Mouse (Mus musculus): ENCODE measurements around the gene Mrpl46. TPM values are rescaled to one million over a fixed set of nuclear protein-coding genes. Genes with fewer than 3 reads are reported as not detected.

Gene Mrpl46
- polyA plus RNA-seq, 1 experiment from 2014 or later, result 54.5 TPM

- Histone ChIP-seq H3K9ac (ENCODE audit: low read depth, low read length) (no peak overlapping the region), H3K4me1 (ENCODE audit: control insufficient read depth, insufficient read depth, low read length) (no peaks in the 10 kb centered on the region), H3K27ac (ENCODE audit: low read length) (no peak overlapping the region), H3K4me2 (ENCODE audit: low read length) (no peak overlapping the region), H3K36me3 (ENCODE audit: control insufficient read depth, insufficient read depth, low read length) (no peaks in the 10 kb centered on the region), H3K4me3 (ENCODE audit: low read depth, low read length) (no peak overlapping the region), H3K27me3 (ENCODE audit: control insufficient read depth, insufficient read depth, low read depth, low read length) (no peaks in the 10 kb centered on the region), H3K9me3 (replicated peaks; ENCODE audit: control insufficient read depth, low read length, poor library complexity, severe bottlenecking) (no peaks in the 10 kb centered on the region)
- WGBS, result 69% methylated on average over 7 of the region's 7 CpGs
- no peak for ATAC-seq
Measured at GRCm38 (mm10) chr7:78753752-78754457, 29.4 kb downstream of the Mrpl46 start.

GRCm38 (mm10) chr7:78752961-78753360 lies 30.4 kb downstream of the Mrpl46 start:
- Histone ChIP-seq H3K9ac (ENCODE audit: low read depth, low read length) (no peak overlapping the region), H3K9me3 (replicated peaks; ENCODE audit: control insufficient read depth, low read length, poor library complexity, severe bottlenecking) (no peaks in the 10 kb centered on the region), H3K27ac (ENCODE audit: low read length) (no peak overlapping the region), H3K4me3 (ENCODE audit: low read depth, low read length) (no peak overlapping the region), H3K27me3 (ENCODE audit: control insufficient read depth, insufficient read depth, low read depth, low read length) (no peaks in the 10 kb centered on the region), H3K36me3 (ENCODE audit: control insufficient read depth, insufficient read depth, low read length) (no peaks in the 10 kb centered on the region), H3K4me2 (ENCODE audit: low read length) (no peak overlapping the region), H3K4me1 (ENCODE audit: control insufficient read depth, insufficient read depth, low read length) (no peaks in the 10 kb centered on the region)
- 93% methylated on average over 4 of the region's 4 CpGs for WGBS
- ATAC-seq, result no peak

- H3K27ac ChIP-seq (ENCODE audit: low read length), result no peak overlapping the region
- WGBS, result 83% methylated on average over 5 of the region's 5 CpGs
- 0 out of 2 replicates have a peak overlapping the region, but pooled peaks have one; percentile 25 for H3K9ac ChIP-seq (ENCODE audit: low read depth, low read length)
Measured at GRCm38 (mm10) chr7:78743731-78744385, 39.5 kb downstream of the Mrpl46 start.

GRCm38 (mm10) chr7:78739351-78740000 lies 43.9 kb downstream of the Mrpl46 start:
- 82% methylated on average over 8 of the region's 8 CpGs for WGBS
- no peak for ATAC-seq
- H3K4me1 ChIP-seq (ENCODE audit: control insufficient read depth, insufficient read depth, low read length), result no peaks in the 10 kb centered on the region

More at GRCm38 (mm10) chr7:78743731-78744385, 39.5 kb downstream of the Mrpl46 start:
- Histone ChIP-seq H3K9me3 (replicated peaks; ENCODE audit: control insufficient read depth, low read length, poor library complexity, severe bottlenecking) (no peaks in the 10 kb centered on the region), H3K27me3 (ENCODE audit: control insufficient read depth, insufficient read depth, low read depth, low read length) (no peaks in the 10 kb centered on the region), H3K4me3 (ENCODE audit: low read depth, low read length) (no peak overlapping the region), H3K4me2 (ENCODE audit: low read length) (no peak overlapping the region), H3K4me1 (ENCODE audit: control insufficient read depth, insufficient read depth, low read length) (no peaks in the 10 kb centered on the region), H3K36me3 (ENCODE audit: control insufficient read depth, insufficient read depth, low read length) (no peaks in the 10 kb centered on the region)
- ATAC-seq, result no peak

GRCm38 (mm10) chr7:78737614-78738210 lies 45.6 kb downstream of the Mrpl46 start, which contains the start of gene Ntrk3:
Gene Ntrk3, minus strand, starts transcription at chr7:78738012.
- no peak for ATAC-seq
- Histone ChIP-seq H3K27me3 (ENCODE audit: control insufficient read depth, insufficient read depth, low read depth, low read length) (no peaks in the 10 kb centered on the region), H3K9ac (ENCODE audit: low read depth, low read length) (no peak within 1 kb of the TSS), H3K36me3 (ENCODE audit: control insufficient read depth, insufficient read depth, low read length) (no peaks in the 10 kb centered on the region), H3K4me2 (ENCODE audit: low read length) (no peak within 1 kb of the TSS), H3K9me3 (replicated peaks; ENCODE audit: control insufficient read depth, low read length, poor library complexity, severe bottlenecking) (no peaks in the 10 kb centered on the region), H3K4me3 (ENCODE audit: low read depth, low read length) (no peak within 1 kb of the TSS), H3K27ac (ENCODE audit: low read length) (no peak within 1 kb of the TSS), H3K4me1 (ENCODE audit: control insufficient read depth, insufficient read depth, low read length) (no peaks in the 10 kb centered on the region)
- WGBS, result 88% methylated on average over 5 of the region's 5 CpGs

More at GRCm38 (mm10) chr7:78739351-78740000, 43.9 kb downstream of the Mrpl46 start:
- Histone ChIP-seq H3K9ac (ENCODE audit: low read depth, low read length) (no peak overlapping the region), H3K4me2 (ENCODE audit: low read length) (no peak overlapping the region), H3K9me3 (replicated peaks; ENCODE audit: control insufficient read depth, low read length, poor library complexity, severe bottlenecking) (no peaks in the 10 kb centered on the region), H3K4me3 (ENCODE audit: low read depth, low read length) (no peak overlapping the region), H3K27ac (ENCODE audit: low read length) (no peak overlapping the region), H3K27me3 (ENCODE audit: control insufficient read depth, insufficient read depth, low read depth, low read length) (no peaks in the 10 kb centered on the region), H3K36me3 (ENCODE audit: control insufficient read depth, insufficient read depth, low read length) (no peaks in the 10 kb centered on the region)

- ATAC-seq, result no peak
- Histone ChIP-seq H3K4me3 (ENCODE audit: low read depth, low read length) (no peak overlapping the region), H3K9ac (ENCODE audit: low read depth, low read length) (no peak overlapping the region), H3K4me2 (ENCODE audit: low read length) (no peak overlapping the region), H3K9me3 (replicated peaks; ENCODE audit: control insufficient read depth, low read length, poor library complexity, severe bottlenecking) (no peaks in the 10 kb centered on the region), H3K27ac (ENCODE audit: low read length) (no peak overlapping the region), H3K4me1 (ENCODE audit: control insufficient read depth, insufficient read depth, low read length) (no peaks in the 10 kb centered on the region), H3K27me3 (ENCODE audit: control insufficient read depth, insufficient read depth, low read depth, low read length) (no peaks in the 10 kb centered on the region), H3K36me3 (ENCODE audit: control insufficient read depth, insufficient read depth, low read length) (no peaks in the 10 kb centered on the region)
- WGBS, result 89% methylated on average over 6 of the region's 6 CpGs
Measured at GRCm38 (mm10) chr7:78737196-78737595, 46.1 kb downstream of the Mrpl46 start.

GRCm38 (mm10) chr7:78731391-78731790 lies 51.9 kb downstream of the Mrpl46 start:
- H3K9me3 ChIP-seq (replicated peaks; ENCODE audit: control insufficient read depth, low read length, poor library complexity, severe bottlenecking), result no peaks in the 10 kb centered on the region
- no peaks in the 10 kb centered on the region for H3K27me3 ChIP-seq (ENCODE audit: control insufficient read depth, insufficient read depth, low read depth, low read length)
- no peak for ATAC-seq
- no peak overlapping the region for H3K9ac ChIP-seq (ENCODE audit: low read depth, low read length)
- H3K4me1 ChIP-seq (ENCODE audit: control insufficient read depth, insufficient read depth, low read length), result no peaks in the 10 kb centered on the region
- no peak overlapping the region for H3K4me3 ChIP-seq (ENCODE audit: low read depth, low read length)
- H3K4me2 ChIP-seq (ENCODE audit: low read length), result no peak overlapping the region
- H3K27ac ChIP-seq (ENCODE audit: low read length), result no peak overlapping the region
- WGBS, result 86% methylated on average over 8 of the region's 8 CpGs
- no peaks in the 10 kb centered on the region for H3K36me3 ChIP-seq (ENCODE audit: control insufficient read depth, insufficient read depth, low read length)

Measured in midbrain, embryonic 16.5 days (tissue).